Mouse (Mus musculus): ENCODE results near the gene Homer1.
A peak's percentile ranks its signal among the peaks of the same experiment; 100 is the strongest.

The Homer1 gene

DNA sequence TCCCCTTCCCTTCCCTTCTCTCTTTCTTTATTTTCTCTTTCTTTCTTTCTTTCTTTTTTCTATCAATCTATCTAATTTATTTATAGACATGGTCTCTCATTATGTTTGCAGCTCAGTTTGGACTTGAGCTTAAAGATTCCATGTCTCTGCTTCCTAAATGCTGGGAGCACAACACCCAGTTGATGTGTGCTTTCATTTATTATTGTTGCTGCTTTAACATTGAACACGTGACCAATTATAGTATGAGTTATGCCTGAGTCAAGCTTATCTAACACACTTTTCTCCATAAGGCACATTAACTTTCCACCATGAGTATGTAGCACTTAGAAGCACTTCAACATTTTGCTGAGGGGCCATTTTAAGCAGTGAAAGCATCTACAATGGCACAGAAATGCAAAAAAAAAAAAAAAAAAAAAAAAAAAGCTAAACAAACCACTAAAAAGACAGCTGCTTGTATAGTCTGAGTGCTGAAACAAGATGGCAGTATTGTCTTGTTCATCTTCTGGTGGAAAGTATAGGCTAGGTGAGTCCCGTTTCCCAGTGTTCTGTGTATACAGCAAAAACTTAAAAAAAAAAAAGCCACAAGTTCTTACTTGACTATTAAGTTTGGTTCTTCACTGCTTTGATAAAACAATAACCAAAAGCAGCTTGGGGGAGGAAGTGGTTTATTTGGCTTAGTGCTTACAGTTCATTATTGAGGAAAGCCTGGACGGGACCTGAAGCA lies 41.3 kb downstream of the Homer1 start:
- no peak for DNase-seq (ENCODE audit: low read depth)

DNA sequence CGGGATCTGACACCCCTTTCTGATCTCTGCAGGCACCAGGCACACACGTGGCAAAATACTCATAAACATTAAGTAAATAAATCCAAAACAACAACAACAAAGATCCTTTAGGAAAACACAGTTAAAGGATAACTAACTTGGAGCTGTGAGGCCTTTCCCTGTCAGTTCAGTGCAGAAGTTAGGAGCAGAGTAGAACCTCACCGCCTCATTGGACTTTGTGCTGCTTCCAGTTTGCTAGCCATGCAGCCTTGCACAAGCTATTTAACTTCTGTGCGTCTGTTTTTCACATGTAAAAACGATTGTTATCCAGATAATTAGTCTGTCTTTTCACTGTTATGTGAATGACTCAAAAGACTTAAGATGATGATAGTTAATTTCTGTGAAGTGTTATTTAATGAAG lies 43.2 kb downstream of the Homer1 start:
- no peak for DNase-seq (ENCODE audit: low read depth)

DNA sequence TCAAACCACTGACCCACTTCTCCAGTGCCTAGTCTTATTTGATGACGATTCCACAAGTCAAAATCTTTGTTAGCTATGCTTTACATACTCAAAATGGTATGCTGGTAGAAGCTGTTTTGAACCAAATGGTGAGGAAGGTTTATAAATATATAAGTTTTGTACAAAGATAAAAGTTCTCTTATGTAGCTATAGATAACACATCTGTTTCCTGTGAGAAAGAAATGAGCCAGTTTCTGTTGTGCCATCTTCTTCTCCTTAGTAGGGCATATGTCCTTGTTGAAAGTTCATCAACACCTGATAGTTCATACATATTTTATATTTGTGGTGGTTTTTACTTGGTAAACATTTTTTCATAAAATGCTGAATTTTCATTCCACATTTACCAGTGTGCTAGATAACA lies 45.0 kb downstream of the Homer1 start:
- no peak for DNase-seq (ENCODE audit: low read depth)

- DNase-seq (ENCODE audit: low read depth): no peak
These were observed 46.4 kb downstream of the Homer1 start for GRCm38 (mm10) chr13:93345854-93346253.

GRCm38 (mm10) chr13:93352030-93352429 lies 52.6 kb downstream of the Homer1 start:
- DNase-seq (ENCODE audit: low read depth): peak; percentile 26

DNA sequence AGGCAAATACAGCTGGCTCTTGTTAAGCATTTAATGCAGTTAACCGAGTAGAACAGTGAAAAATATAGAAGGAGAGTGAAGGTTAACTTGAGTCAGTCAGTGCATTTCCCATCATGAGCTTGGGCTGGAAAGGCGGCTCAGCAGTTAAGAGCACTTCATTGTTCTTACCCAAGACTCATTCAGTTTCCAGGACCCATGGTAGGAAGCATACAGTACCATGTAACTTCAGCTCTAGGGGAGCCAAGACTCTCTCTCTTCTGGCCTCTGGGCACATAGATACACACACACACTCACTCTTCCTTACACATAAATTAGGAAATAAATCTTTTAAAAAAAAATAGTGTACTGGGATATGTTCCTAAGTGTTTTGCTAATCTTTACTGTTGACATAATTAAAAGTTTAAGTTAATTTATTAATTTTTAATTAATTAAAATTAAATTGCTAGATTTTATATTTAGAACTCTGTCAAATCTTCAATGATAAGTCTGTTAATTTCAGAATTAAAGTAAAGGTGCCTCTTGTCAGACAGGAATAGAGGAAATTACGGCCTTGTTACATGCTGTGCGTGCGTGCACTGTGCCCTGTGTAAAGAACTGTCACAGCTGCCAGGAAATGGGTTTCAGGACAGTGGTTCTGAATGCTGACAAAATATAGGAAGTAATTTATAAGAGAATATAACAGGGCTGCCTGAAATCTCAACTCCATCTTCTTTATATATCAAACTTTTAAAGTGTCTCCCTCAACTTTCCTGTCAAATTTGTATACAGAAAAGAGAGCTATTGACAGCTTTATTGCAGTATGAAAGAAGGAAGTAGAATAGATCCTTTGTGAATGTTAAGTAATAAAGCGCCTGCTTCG lies 55.2 kb downstream of the Homer1 start:
- DNase-seq (ENCODE audit: low read depth): no peak

- DNase-seq (ENCODE audit: low read depth): no peak
These were observed 55.8 kb downstream of the Homer1 start for GRCm38 (mm10) chr13:93355279-93355587.

DNA sequence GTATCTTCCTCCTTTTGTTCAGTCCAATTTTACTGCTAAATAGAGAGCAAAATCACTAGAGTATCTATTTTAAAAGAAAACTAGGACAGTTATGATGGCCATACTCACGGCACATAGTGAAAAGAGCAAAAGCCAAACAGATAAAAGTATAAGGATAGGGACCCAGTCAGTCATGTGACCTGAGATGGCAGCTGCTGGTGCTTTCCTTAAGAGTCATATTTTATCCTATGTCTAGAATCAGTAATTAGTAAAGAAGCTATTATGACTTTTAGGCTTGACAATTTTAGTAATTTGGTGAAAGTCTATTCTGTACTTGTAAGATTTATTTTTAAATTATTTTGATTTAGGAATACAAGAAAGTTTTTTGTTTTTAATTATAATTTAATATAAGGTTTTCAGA lies 59.1 kb downstream of the Homer1 start:
- no peak for DNase-seq (ENCODE audit: low read depth)

GRCm38 (mm10) chr13:93367555-93367954 lies 68.1 kb downstream of the Homer1 start:
- DNase-seq (ENCODE audit: low read depth): no peak

DNA sequence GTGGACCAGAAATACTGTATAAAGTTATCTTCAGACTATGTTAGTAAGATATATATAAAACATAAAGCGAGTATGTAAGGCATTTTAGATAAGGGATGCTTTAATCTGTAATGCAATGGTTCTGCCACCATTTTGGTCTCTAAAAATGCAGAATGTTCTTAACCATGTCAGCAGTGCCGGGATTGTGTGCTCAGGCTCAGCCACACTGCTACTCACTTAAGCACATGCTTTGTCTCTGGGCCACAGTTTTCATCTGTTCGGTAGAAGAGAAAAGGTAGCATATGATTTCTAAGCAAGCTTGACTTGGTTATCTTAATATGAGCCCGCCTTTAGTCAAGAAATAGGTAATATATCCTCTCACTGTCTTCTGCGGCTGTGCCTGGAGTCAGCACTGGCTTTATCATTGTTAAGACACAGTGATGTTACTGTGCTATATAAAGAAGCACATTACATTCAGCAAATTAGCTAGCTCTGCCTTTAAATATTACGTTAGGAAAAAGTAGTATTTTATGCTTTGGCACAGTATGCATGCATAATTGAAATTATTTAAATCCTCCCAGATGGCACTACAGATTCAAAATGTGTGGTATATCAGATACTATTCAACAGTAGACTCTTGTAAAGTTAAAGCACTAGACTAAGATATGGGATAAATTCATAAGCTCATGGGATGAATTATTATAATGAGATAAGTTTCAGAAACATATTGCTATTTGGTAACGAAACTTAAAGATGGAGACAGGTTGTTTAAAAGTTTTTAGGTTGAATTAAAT lies 69.6 kb downstream of the Homer1 start:
- DNase-seq (ENCODE audit: low read depth): no peak

- DNase-seq (ENCODE audit: low read depth): no peak
These were observed 75.0 kb downstream of the Homer1 start for GRCm38 (mm10) chr13:93374457-93374856.

- no peak for DNase-seq (ENCODE audit: low read depth)
These were observed 79.1 kb downstream of the Homer1 start for GRCm38 (mm10) chr13:93378493-93378892.

GRCm38 (mm10) chr13:93380399-93381063 lies 81.1 kb downstream of the Homer1 start:
- no peak for DNase-seq (ENCODE audit: low read depth)

DNA sequence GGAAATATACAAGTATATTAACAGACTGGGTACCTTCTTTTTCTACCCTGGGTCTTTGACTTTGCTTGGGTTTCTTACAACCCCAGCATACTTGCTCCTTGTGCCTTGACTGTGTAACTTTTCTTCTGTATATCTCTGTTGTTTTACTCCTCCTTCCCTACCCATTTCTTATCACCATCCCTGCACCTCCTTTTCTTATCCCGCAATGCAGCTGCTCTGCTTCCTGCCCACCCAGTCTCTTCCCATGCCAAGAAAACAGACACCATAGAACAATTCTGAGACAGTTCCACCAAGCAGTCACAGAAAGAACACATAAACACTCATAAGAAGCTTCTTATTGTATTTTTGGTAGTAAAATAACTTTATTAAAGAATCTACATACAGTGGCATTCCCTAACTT lies 81.9 kb downstream of the Homer1 start:
- DNase-seq (ENCODE audit: low read depth): no peak

DNA sequence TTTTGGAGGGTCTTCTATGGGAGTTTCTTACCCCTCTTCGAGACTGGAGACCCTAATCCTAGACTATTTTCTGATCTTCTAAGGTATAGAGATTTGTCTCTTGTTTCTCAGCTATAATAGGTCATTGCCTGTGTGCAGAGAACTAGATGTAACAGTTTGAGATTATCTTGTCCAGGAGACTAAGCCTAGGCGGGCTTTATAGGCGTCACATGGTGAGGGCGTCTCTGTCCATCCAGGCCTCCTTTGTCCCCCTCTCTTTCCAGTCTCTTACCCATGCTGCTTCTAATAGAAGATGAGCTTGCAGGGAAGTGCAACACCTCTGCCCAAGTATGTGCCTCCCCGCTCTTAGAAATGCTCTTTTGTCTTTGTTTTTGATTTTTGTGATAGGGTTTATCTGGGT lies 83.7 kb downstream of the Homer1 start:
- no peak for DNase-seq (ENCODE audit: low read depth)

- DNase-seq (ENCODE audit: low read depth): no peak
These were observed 84.2 kb downstream of the Homer1 start for GRCm38 (mm10) chr13:93383620-93384019.

DNA sequence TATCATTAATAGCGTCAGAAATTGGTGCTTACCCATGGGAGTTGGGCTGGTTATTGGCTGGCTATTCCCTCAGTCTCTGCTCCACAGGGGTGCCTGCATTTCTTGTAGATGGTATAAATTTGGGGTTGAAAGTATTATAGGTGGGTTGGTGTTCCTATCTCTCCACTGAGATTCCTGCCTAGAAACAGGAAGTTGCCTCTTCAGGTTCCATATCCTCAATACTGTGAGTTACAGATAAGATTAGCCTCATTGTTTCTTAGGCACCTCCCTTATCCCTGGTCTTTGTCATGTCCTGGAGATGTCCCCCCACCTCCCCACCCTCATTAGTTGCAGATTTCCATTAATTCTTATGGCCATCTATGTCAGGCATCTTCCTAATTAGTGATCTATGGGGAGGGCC lies 85.0 kb downstream of the Homer1 start:
- no peak for DNase-seq (ENCODE audit: low read depth)

GRCm38 (mm10) chr13:93385147-93385546 lies 85.7 kb downstream of the Homer1 start:
- no peak for DNase-seq (ENCODE audit: low read depth)

- DNase-seq (ENCODE audit: low read depth): no peak
These were observed 88.0 kb downstream of the Homer1 start for GRCm38 (mm10) chr13:93387440-93387839.

DNA sequence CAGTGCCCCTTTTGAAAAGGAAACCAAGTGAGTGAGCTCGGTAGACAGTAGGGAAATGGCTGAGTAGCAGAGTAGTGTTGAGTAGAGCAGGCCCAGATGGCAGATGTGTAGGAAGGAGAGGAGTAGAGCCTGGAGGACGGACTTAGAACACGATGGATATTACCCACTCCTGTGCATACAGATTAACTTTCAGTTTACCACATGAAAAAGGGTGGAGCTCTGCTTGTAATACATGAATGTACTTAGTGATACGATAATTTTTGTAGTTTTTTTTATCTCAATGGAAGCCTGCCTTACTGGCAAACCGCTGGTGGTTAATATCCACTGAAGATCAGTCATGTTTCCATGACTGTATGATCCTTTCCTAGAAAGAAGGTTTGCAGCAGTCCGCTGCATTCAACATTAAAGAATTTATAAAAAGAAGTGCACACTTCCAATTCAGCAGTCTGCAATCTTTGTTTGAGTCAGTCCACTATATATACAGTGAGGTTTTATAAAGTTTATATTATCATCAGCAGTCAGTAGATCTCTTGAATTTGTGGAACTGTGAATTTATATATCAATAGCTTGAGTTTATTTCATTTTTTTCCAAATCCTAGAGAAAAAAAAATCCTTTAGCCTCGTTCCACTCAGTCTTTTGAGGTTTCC lies 89.3 kb downstream of the Homer1 start:
- no peak for DNase-seq (ENCODE audit: low read depth)

DNA sequence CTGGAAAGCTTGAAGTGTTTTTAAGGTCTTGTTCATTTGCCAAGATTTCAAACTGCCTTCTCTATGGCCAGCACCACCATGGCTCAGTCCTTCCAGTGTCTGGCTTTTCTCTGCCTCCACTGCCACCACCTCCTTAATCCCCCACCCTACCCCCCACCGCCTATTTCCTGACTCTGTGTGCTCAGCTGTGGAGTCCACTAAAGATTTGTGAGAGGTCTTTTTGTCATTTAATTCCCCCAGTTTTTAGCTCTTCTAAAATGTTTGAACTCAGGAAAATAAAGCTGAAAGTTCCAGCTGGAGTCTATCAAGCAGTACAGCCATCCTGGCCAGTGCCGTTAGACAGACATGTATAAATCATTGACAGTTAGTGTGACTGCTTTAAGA lies 89.8 kb downstream of the Homer1 start:
- no peak for DNase-seq (ENCODE audit: low read depth)

- no peak for DNase-seq (ENCODE audit: low read depth)
These were observed 100.3 kb downstream of the Homer1 start for GRCm38 (mm10) chr13:93399710-93400216.
